Mouse (Mus musculus) kidney, adult 2 months (tissue): ENCODE data around the gene Casr.

ENCODE experiments used
- CTCF ChIP-seq: fragments of 200-500 bp; conservative IDR thresholded peaks from 2 replicates; pipeline ENCODE4 v1.5.1; 2011; ENCODE audit warnings: low read depth, mild to moderate bottlenecking, control low read depth, low read length, moderate library complexity, mixed read lengths; ENCODE audit not compliant: insufficient read depth, insufficient read length
- POLR2A ChIP-seq: fragments of 200-500 bp; IDR thresholded peaks from one replicate; pipeline ENCODE4 v1.6.1; 2011; ENCODE audit warnings: low read depth, low read length, control low read depth

- no peak for TF ChIP-seq CTCF
- TF ChIP-seq POLR2A, result no peak
Measured at GRCm38 (mm10) chr16:36460426-36460825, 101.5 kb downstream of the Casr start.
